Mouse (Mus musculus) lung, postnatal 0 days (tissue): Measurements from ENCODE around the gene Mmrn2.

Experiments
- CTCF ChIP-seq: IDR thresholded peaks from 2 replicates; pipeline ENCODE4 v1.5.1; 2016; ENCODE audit warnings: antibody characterized with exemption, mild to moderate bottlenecking
- EP300 ChIP-seq: IDR thresholded peaks from 2 replicates; pipeline ENCODE4 v1.6.1; 2016; ENCODE audit warnings: antibody characterized with exemption, mild to moderate bottlenecking, control low read depth

DNA sequence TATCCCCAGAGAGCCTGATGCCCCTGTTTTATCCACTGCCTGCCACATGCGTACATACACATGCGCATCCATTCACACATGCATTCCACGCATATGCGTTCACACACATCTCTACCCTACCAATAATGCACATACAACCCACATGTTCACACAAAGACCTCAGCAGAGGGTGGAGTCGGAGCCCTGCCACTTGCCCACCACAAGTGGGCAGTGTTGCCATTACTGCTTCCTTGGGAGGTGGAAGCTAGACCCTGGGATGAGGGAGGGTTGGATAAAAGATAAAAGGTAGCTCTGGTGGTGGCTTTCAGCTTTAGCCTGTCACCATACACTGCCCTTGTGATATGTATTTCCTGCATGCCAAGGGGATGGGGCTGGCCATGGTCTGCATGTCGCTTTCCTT, 2.6 kb upstream of the Mmrn2 start:
- TF ChIP-seq CTCF = peak; percentile 86
- no peak for TF ChIP-seq EP300
